16 mouse cellular contexts compared by ENCODE assay signal in genomic region chr8:116385193-116385955, GRCm38 (mm10).
DNase-seq lines count a peak whose midpoint lies in the region; ATAC-seq and TF ChIP-seq lines count a peak whose summit lies in the region.
"Had no signal": no experiment of that assay in that cellular context is flagged by ENCODE, and none has a peak within 500 bp of the region (broad histone marks: within the 10 kb centered on the region; RNA-seq: fewer than 3 reads in every experiment).

No protein-coding gene starts in this region.

- intact Hi-C loops in gastrocnemius, adult 2 months (cut with DNase I), result no loop called here
- intact Hi-C loops in gastrocnemius, postnatal 36 days (cut with DNase I), result no loop called here

- no peaks in the 10 kb centered on the region for H3K9me3 ChIP-seq in hindbrain, embryonic 16.5 days (ENCODE audit: control insufficient read depth, low read length)
- H3K9me3 ChIP-seq in neural tube, embryonic 15.5 days (replicated peaks), result no peaks in the 10 kb centered on the region; the same call in 1 of the 2 replicates
- H3K9me3 ChIP-seq: lung, embryonic 15.5 days had no signal

- H3K36me3 ChIP-seq in hindbrain, embryonic 16.5 days (ENCODE audit: control insufficient read depth, insufficient read depth, low read length), result no peaks in the 10 kb centered on the region
- H3K36me3 ChIP-seq in neural tube, embryonic 15.5 days, result no peaks in the 10 kb centered on the region
- H3K36me3 ChIP-seq: heart, embryonic 10.5 days; lung, embryonic 15.5 days had no signal

- no peak for DNase-seq in gastrocnemius, adult 2 months
- no peak for DNase-seq in gastrocnemius, postnatal 36 days
- DNase-seq in layer of hippocampus, adult 2 months (ENCODE audit: low spot score in 2 of 2), result no peak
- DNase-seq in layer of hippocampus, postnatal 36 days, result no peak
- no peak for DNase-seq in adrenal gland, adult 8-10 months
- no peak for DNase-seq in cerebellum, adult 8-10 months
- DNase-seq: cerebellum, postnatal 14 days; heart, postnatal 14 days; kidney, adult 11 months; thymus, adult 2 months had no signal

- H3K27me3 ChIP-seq in hindbrain, embryonic 16.5 days (replicated peaks; ENCODE audit: control insufficient read depth, insufficient read depth, low read length), result no peaks in the 10 kb centered on the region
- H3K27me3 ChIP-seq in neural tube, embryonic 15.5 days (replicated peaks), result peaks cover 20% of the 10 kb centered on the region
- H3K27me3 ChIP-seq: lung, embryonic 15.5 days had no signal

- H3K4me2 ChIP-seq in hindbrain, embryonic 16.5 days (ENCODE audit: low read length), result peak overlapping the region; percentile 31
- H3K4me2 ChIP-seq in neural tube, embryonic 15.5 days, result peak overlapping the region; percentile 56
- H3K4me2 ChIP-seq: liver, embryonic 11.5 days; lung, embryonic 15.5 days had no signal

- H3K4me1 ChIP-seq in hindbrain, embryonic 16.5 days (ENCODE audit: control insufficient read depth, insufficient read depth, low read depth, low read length), result no peaks in the 10 kb centered on the region; the same call in 1 of the 2 replicates
- H3K4me1 ChIP-seq in neural tube, embryonic 15.5 days, result peaks cover 24% of the 10 kb centered on the region

- H3K27ac ChIP-seq in gastrocnemius, adult 2 months, result no peak overlapping the region
- H3K27ac ChIP-seq in layer of hippocampus, adult 2 months, result no peak overlapping the region
- H3K27ac ChIP-seq in hindbrain, embryonic 16.5 days (ENCODE audit: low read depth, low read length), result no peak overlapping the region
- H3K27ac ChIP-seq in neural tube, embryonic 15.5 days (replicated peaks), result peak overlapping the region; percentile 43; the same call in 1 of the 2 replicates
- H3K27ac ChIP-seq: heart, embryonic 10.5 days; lung, embryonic 15.5 days had no signal

- no peak overlapping the region for H3K9ac ChIP-seq in hindbrain, embryonic 16.5 days (ENCODE audit: low read depth, low read length)
- no peak overlapping the region for H3K9ac ChIP-seq in neural tube, embryonic 15.5 days (replicated peaks)
- H3K9ac ChIP-seq: lung, embryonic 15.5 days had no signal

- ATAC-seq in hindbrain, embryonic 16.5 days, result no peak
- no peak for ATAC-seq in neural tube, embryonic 15.5 days (ENCODE audit: low FRiP score)
- ATAC-seq: activated CD4-positive, CD25-positive, alpha-beta regulatory T cell, adult 4 months had no signal

- TF ChIP-seq CTCF in gastrocnemius, adult 2 months (IDR thresholded peaks at IDR 0.05), result no peak
- TF ChIP-seq CTCF in layer of hippocampus, adult 2 months (conservative IDR thresholded peaks at IDR 0.05), result no peak

- WGBS in hindbrain, embryonic 16.5 days, result 73% methylated on average over 23 of the region's 23 CpGs
- WGBS in neural tube, embryonic 15.5 days, result 28% methylated on average over 23 of the region's 23 CpGs

- H3K4me3 ChIP-seq in gastrocnemius, adult 2 months, result peak overlapping the region; percentile 33
- H3K4me3 ChIP-seq in layer of hippocampus, adult 2 months, result peak overlapping the region; percentile 5; the same call in 1 of the 2 replicates
- H3K4me3 ChIP-seq in hindbrain, embryonic 16.5 days (ENCODE audit: low read length), result no peak overlapping the region; the same call in 1 of the 2 replicates
- peak overlapping the region; percentile 25 for H3K4me3 ChIP-seq in neural tube, embryonic 15.5 days (replicated peaks)
- H3K4me3 ChIP-seq: heart, embryonic 10.5 days; lung, embryonic 15.5 days had no signal
